Comparison of ENCODE assay signal across 28 mouse cellular contexts in the genomic region with DNA sequence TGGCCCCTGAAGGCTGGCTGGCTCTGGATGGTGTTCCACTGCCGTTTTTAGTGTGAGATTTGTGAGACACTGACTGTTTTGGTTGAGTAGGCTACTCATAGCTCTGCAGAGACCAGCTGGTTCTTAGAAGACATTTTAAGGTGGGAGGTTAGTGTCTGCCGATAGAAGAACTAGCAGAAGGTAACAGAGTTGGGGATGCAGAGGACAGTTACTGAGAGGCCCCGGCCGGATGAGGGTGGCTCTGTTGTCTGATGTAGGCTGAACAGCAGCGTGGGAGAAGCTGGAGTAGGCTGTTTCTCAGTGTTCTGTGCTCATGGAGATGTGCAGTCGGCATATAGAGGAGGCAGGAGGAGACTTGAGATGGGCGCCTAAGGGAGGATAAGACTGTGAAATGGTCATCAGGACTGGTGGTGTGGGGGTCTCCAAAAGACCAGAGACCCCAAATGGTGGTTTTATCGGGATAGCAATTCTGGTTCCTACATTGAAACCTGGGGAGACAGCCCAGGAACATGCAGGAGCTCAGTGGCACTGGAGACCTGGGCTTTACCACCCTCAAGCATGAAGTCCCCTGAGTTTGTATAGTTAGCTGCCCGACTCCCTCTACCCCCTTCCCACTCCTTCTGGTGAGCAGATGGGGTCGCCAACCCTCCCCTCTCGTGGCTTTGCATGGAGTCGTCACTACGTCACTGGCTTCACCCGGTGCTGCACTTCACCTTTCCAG. TPM values are rescaled to one million over a fixed set of nuclear protein-coding genes. Genes with fewer than 3 reads are reported as not detected.
DNase-seq lines count a peak whose midpoint lies in the region; ATAC-seq and TF ChIP-seq lines count a peak whose summit lies in the region.
"Had no signal": no experiment of that assay in that cellular context is flagged by ENCODE, and none has a peak within 500 bp of the region (broad histone marks: within the 10 kb centered on the region; RNA-seq: fewer than 3 reads in every experiment).

No protein-coding gene starts in this region.

- ATAC-seq in frontal cortex, adult (ENCODE audit: low TSS enrichment): peak; percentile 64
- ATAC-seq in midbrain, embryonic 11.5 days (ENCODE audit: low FRiP score): no peak
- no peak for ATAC-seq in midbrain, embryonic 15.5 days (replicated peaks)
- no peak for ATAC-seq in liver, embryonic 12.5 days
- ATAC-seq: activated CD4-positive, CD25-positive, alpha-beta regulatory T cell, adult 4 months; forebrain, embryonic 13.5 days; forebrain, embryonic 16.5 days had no signal

- peaks cover 16% of the 10 kb centered on the region for H3K4me1 ChIP-seq in midbrain, embryonic 11.5 days (ENCODE audit: control insufficient read depth, insufficient read depth, low read length)
- H3K4me1 ChIP-seq in midbrain, embryonic 15.5 days: peaks cover 22% of the 10 kb centered on the region
- H3K4me1 ChIP-seq in liver, embryonic 12.5 days: peaks cover 33% of the 10 kb centered on the region

- H3K9ac ChIP-seq in midbrain, embryonic 11.5 days (ENCODE audit: low read length): no peak overlapping the region
- H3K9ac ChIP-seq in midbrain, embryonic 15.5 days: no peak overlapping the region
- H3K9ac ChIP-seq in liver, embryonic 12.5 days: no peak overlapping the region
- H3K9ac ChIP-seq: forebrain, embryonic 13.5 days; hindbrain, embryonic 12.5 days; hindbrain, embryonic 15.5 days had no signal

- H3K4me2 ChIP-seq in midbrain, embryonic 11.5 days: no peak overlapping the region
- no peak overlapping the region for H3K4me2 ChIP-seq in midbrain, embryonic 15.5 days
- no peak overlapping the region for H3K4me2 ChIP-seq in liver, embryonic 12.5 days
- H3K4me2 ChIP-seq: forebrain, embryonic 13.5 days; heart, embryonic 11.5 days; hindbrain, embryonic 12.5 days; hindbrain, embryonic 15.5 days had no signal

- no peak for TF ChIP-seq CTCF in layer of hippocampus, adult 2 months (conservative IDR thresholded peaks at IDR 0.05)

- DNase-seq in frontal cortex, postnatal 14 days (ENCODE audit: low spot score in 2 of 2): no peak
- no peak for DNase-seq in layer of hippocampus, adult 2 months (ENCODE audit: low spot score in 2 of 2)
- no peak for DNase-seq in layer of hippocampus, adult 8-10 months (ENCODE audit: low spot score in 2 of 2)
- peak; percentile 64 for DNase-seq in midbrain, embryonic 11.5 days (ENCODE audit: low spot score, missing footprints)
- DNase-seq in brain, adult 2 months (ENCODE audit: low read depth, low spot score): peak; percentile 62
- DNase-seq: adrenal gland, adult 8-10 months; adrenal gland, postnatal 25 days; cerebellum, adult 18-20 months; cerebellum, adult 9-10 months; cerebellum, postnatal 14 days; gastrocnemius, postnatal 25 days had no signal

- H3K4me3 ChIP-seq in layer of hippocampus, adult 2 months: no peak overlapping the region
- H3K4me3 ChIP-seq in midbrain, embryonic 11.5 days (ENCODE audit: low read depth, low read length): no peak overlapping the region
- no peak overlapping the region for H3K4me3 ChIP-seq in midbrain, embryonic 15.5 days
- no peak overlapping the region for H3K4me3 ChIP-seq in liver, embryonic 12.5 days
- H3K4me3 ChIP-seq: forebrain, embryonic 10.5 days; forebrain, embryonic 13.5 days; hindbrain, embryonic 12.5 days; hindbrain, embryonic 15.5 days had no signal

- peak overlapping the region; percentile 65; the same call in 1 of the 2 replicates for H3K27ac ChIP-seq in layer of hippocampus, adult 2 months
- H3K27ac ChIP-seq in midbrain, embryonic 11.5 days (ENCODE audit: low read depth, low read length): no peak overlapping the region
- H3K27ac ChIP-seq in midbrain, embryonic 15.5 days: no peak overlapping the region
- H3K27ac ChIP-seq in liver, embryonic 12.5 days: no peak overlapping the region
- H3K27ac ChIP-seq: forebrain, embryonic 10.5 days; forebrain, embryonic 13.5 days; hindbrain, embryonic 12.5 days; hindbrain, embryonic 15.5 days had no signal

- H3K27me3 ChIP-seq in midbrain, embryonic 11.5 days (ENCODE audit: control insufficient read depth, insufficient read depth, low read length): no peaks in the 10 kb centered on the region
- no peaks in the 10 kb centered on the region for H3K27me3 ChIP-seq in midbrain, embryonic 15.5 days (replicated peaks)
- H3K27me3 ChIP-seq in liver, embryonic 12.5 days (replicated peaks): no peaks in the 10 kb centered on the region
- H3K27me3 ChIP-seq: hindbrain, embryonic 12.5 days; hindbrain, embryonic 15.5 days had no signal

- no peaks in the 10 kb centered on the region for H3K9me3 ChIP-seq in midbrain, embryonic 11.5 days (ENCODE audit: control insufficient read depth, low read length)
- no peaks in the 10 kb centered on the region for H3K9me3 ChIP-seq in midbrain, embryonic 15.5 days
- H3K9me3 ChIP-seq in liver, embryonic 12.5 days (replicated peaks): no peaks in the 10 kb centered on the region
- H3K9me3 ChIP-seq: forebrain, embryonic 10.5 days; forebrain, embryonic 13.5 days; hindbrain, embryonic 12.5 days; hindbrain, embryonic 15.5 days had no signal

- H3K36me3 ChIP-seq in midbrain, embryonic 11.5 days (ENCODE audit: control insufficient read depth, insufficient read depth, low read length): peaks cover 10% of the 10 kb centered on the region
- H3K36me3 ChIP-seq in midbrain, embryonic 15.5 days (replicated peaks): peaks cover 17% of the 10 kb centered on the region
- H3K36me3 ChIP-seq in liver, embryonic 12.5 days: peaks cover 49% of the 10 kb centered on the region

- WGBS in midbrain, embryonic 11.5 days: 94% methylated on average over 14 of the region's 14 CpGs
- WGBS in midbrain, embryonic 15.5 days: 89% methylated on average over 14 of the region's 14 CpGs
- WGBS in liver, embryonic 12.5 days (ENCODE audit: insufficient replicate concordance): 80% methylated on average over 14 of the region's 14 CpGs

RNA-seq across cellular contexts. Expression of a gene that starts 17.6 kb away (rescaled TPM):
- total RNA-seq in layer of hippocampus, adult 2 months (2021): 10 to 100 TPM; 26.9 to 35.9 TPM
- total RNA-seq in layer of hippocampus, adult 8-10 months (2022): 10 to 100 TPM; 26.9 to 33.0 (median 29.7) TPM
- 30.1 and 32.1 TPM in 2 replicates for polyA plus RNA-seq in midbrain, embryonic 11.5 days (2014; fragmentation: Nextera tagmentation; extraction: Ambion mirVana)
- 30.6 and 31.7 TPM in 2 replicates for polyA plus RNA-seq in midbrain, embryonic 15.5 days (2015; fragmentation: Nextera tagmentation; extraction: Ambion mirVana)
- 11.2 and 11.4 TPM in 2 replicates for polyA plus RNA-seq in liver, embryonic 12.5 days (2016; fragmentation: Nextera tagmentation; extraction: Ambion mirVana)

RNA-seq across cellular contexts. Expression of a gene that starts 29.4 kb away (rescaled TPM):
- not detected for total RNA-seq in layer of hippocampus, adult 2 months (2021)
- under 1 TPM in 1 of 4 experiments, not detected in 3; 0.71 TPM for total RNA-seq in layer of hippocampus, adult 8-10 months (2022)
- 0.15 TPM in 1 of 2 replicates, not detected in the other for polyA plus RNA-seq in midbrain, embryonic 11.5 days (2014; fragmentation: Nextera tagmentation; extraction: Ambion mirVana)
- polyA plus RNA-seq in midbrain, embryonic 15.5 days (2015; fragmentation: Nextera tagmentation; extraction: Ambion mirVana): 0.83 and 1.2 TPM in 2 replicates
- polyA plus RNA-seq in liver, embryonic 12.5 days (2016; fragmentation: Nextera tagmentation; extraction: Ambion mirVana): not detected in 2 replicates
- total RNA-seq: adrenal gland, adult 8-10 months; adrenal gland, postnatal 25 days; gastrocnemius, adult 8-10 months; gastrocnemius, postnatal 25 days; heart, adult 8-10 months; heart, postnatal 25 days; hematopoietic stem cell, adult 5-6 weeks had no signal
- polyA plus RNA-seq: activated CD4-positive, CD25-positive, alpha-beta regulatory T cell, adult 4 months; embryonic facial prominence, embryonic 11.5 days; forebrain, embryonic 10.5 days; heart, embryonic 11.5 days; heart, embryonic 14.5 days; heart, postnatal 0 days had no signal

RNA-seq across cellular contexts. Expression of a gene that starts 58.0 kb away (rescaled TPM):
- total RNA-seq in layer of hippocampus, adult 2 months (2021): 10 to 100 TPM; 85.0 to 95.0 TPM
- total RNA-seq in layer of hippocampus, adult 8-10 months (2022): 10 to 100 TPM; 89.6 to 93.1 (median 92.6) TPM
- polyA plus RNA-seq in midbrain, embryonic 11.5 days (2014; fragmentation: Nextera tagmentation; extraction: Ambion mirVana): 11.7 and 17.2 TPM in 2 replicates
- 28.4 and 33.9 TPM in 2 replicates for polyA plus RNA-seq in midbrain, embryonic 15.5 days (2015; fragmentation: Nextera tagmentation; extraction: Ambion mirVana)
- 3.6 and 4.9 TPM in 2 replicates for polyA plus RNA-seq in liver, embryonic 12.5 days (2016; fragmentation: Nextera tagmentation; extraction: Ambion mirVana)

Comparison
In these comparisons a context has a peak if more than half of its experiments do, and no peak if none do; other contexts are left out.
1. DNase-seq: peak in midbrain, embryonic 11.5 days (single experiment) and brain, adult 2 months (single experiment); none in frontal cortex, postnatal 14 days (0 of 2), layer of hippocampus, adult 2 months (0 of 2) and layer of hippocampus, adult 8-10 months (0 of 2).